Mouse (Mus musculus): ENCODE measurements at regions not wholly inside any gene's neighbourhood (a gene's known extent, or its start where the extent isn't known, plus 50 kb on each side); places are given as distances from the start of the nearest gene placed in this dataset.

GRCm38 (mm10) chr12:12510764-12511163 is 248.8 kb downstream of the Fam49a start:
- in situ Hi-C loops (cut with MboI, MseI), result no loop called here

- in situ Hi-C loops (cut with MboI, MseI), result no loop called here
Measured at GRCm38 (mm10) chr12:12509164-12509937, 247.4 kb downstream of the Fam49a start.

DNA sequence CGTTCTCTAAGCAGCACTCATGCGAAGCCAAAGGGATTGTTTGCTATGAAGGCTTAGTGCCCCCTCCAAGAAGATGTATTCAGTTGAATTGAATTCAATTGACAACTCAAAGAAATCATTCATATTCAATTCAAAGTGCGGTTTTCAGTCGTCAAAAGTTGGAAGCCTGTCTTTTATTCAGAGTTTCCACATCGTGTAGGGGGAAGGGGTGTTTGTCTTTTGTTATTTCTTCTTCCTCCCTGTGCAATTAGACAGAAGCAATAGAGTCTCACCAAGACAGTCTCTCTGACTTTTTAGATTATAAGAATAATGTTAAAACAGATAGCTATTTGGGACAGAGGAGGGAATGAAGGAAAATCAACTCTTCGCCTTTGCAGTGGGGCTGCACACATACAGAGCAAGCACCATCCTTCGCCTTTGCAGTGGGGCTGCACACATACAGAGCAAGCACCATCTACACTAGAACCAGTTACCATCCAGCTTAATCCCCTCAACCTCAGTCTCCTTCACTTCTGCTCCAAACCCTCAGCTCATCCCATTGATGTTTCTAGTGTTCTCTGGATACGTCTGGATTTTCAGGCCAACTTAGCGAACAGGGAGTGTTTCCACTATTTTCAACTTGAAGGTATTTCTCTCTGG is 246.7 kb downstream of the Fam49a start:
- in situ Hi-C loops (cut with MboI, MseI), result no loop called here

DNA sequence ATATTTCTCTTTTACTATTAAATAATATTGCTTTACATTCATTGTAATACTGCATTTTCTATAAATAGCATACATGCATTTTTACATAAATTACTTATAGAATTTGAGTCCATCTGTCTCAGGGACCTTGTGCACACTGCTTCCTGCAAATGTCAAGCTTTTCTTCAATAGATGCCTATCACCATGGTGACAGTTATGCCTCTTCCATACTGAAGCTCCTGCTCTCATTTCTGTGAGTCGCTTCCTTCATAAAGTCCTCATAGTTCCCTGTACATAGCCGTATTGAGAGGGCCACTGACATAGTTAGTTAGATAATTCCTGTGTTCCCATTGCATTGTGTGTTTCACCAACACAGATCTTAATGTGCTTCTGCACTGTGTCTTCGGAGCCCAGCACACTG is 244.7 kb downstream of the Fam49a start:
- in situ Hi-C loops (cut with MboI, MseI), result no loop called here

DNA sequence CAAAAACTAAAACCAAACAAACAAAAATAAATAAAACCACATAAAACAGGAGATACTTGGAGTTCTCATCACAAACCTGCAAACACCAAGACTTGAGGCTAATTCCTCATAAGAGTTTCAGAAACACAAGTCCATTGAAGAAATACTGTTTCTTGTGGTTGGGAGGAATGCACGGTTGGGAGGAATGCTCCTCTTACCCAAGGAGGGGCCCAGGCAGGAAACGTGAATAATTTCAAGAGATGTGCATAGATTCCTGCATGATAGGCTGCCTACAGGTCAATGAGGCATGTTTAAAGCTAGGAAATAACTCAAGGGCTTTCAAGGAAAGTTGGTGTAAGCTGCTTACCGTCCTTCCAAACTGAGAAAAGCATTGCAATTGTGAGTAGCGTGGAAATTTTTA is 243.7 kb downstream of the Fam49a start:
- in situ Hi-C loops (cut with MboI, MseI), result no loop called here

GRCm38 (mm10) chr12:12499903-12500302 is 238.0 kb downstream of the Fam49a start:
- in situ Hi-C loops (cut with MboI, MseI), result no loop called here

DNA sequence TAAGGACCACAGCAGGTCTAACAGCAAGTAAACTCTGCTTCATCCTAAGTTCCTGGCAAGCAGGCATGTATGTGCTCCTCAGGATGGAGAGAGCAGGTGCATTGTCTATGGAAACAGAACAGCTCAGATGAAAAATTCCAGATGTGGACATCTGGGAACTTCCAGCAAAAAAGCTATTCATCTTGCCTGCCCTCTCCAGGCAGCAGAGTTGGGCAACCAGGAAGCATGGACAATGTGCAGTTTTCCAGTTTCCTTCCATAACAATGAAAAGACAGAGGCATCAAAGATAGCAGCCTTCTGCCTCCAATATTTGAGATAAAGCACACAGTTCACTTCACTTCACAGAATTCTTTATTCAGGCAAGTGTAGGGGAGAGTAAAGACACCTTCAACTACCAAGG is 236.7 kb downstream of the Fam49a start:
- in situ Hi-C loops (cut with MboI, MseI), result no loop called here

GRCm38 (mm10) chr12:12497277-12497841 is 235.4 kb downstream of the Fam49a start:
- in situ Hi-C loops (cut with MboI, MseI), result no loop called here

GRCm38 (mm10) chr12:12496593-12497141 is 234.7 kb downstream of the Fam49a start:
- in situ Hi-C loops (cut with MboI, MseI), result no loop called here

DNA sequence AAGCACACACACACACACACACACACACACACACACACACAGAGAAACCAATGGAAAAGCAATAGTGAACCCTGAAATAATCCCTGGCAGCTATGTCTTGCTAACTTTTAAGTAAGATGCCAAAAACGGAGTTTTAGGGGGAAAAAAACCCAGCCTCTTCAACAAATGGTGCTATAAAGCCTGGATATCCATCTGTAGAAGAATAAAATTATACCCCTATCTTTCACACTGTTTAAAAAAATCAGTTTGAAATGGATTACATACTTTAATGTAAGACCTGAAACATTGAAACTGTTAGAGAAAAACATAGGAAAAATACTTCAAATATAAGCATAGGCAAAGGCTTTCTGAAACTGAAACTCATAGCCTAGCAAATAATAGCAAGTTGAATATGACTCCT is 228.2 kb downstream of the Fam49a start:
- in situ Hi-C loops (cut with MboI, MseI), result no loop called here

GRCm38 (mm10) chr12:12488090-12488489 is 226.2 kb downstream of the Fam49a start:
- in situ Hi-C loops (cut with MboI, MseI), result no loop called here

- in situ Hi-C loops (cut with MboI, MseI), result no loop called here
Measured at GRCm38 (mm10) chr12:12486656-12487356, 224.9 kb downstream of the Fam49a start.

DNA sequence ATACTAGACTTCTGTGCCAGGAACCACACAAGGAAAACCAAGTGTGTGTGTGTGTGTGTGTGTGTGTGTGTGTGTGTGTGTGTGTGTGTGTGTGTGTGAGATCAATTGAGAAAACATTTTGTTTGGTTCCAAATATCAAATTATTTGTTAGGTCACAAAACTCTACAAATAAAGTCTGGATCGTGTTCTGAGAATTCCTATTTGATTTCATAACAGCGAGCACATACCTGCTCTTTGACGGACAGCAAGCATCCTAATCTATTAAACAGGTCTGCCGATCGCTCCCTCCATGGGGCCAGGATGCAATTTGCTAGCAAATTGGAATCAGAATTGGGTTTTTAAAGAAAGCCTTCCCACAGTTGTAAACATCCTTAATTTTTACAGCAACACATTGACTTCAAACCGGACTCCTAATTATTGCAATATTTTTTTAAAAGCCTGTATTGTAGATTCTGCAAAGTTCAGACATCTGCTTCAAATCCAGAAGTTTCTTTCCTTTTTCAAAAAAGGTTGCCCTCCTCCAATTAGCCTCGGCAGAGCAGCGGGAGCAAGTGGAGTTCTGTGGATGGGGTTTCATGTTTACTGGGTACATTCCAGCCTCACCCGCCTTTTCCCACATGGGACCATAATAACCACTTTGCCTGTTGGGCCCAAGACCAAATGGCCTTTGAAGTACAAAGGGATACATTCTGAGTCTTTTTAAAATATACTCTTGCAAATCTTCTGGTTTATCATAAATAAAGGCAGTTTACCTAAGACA is 223.2 kb downstream of the Fam49a start:
- in situ Hi-C loops (cut with MboI, MseI), result no loop called here

DNA sequence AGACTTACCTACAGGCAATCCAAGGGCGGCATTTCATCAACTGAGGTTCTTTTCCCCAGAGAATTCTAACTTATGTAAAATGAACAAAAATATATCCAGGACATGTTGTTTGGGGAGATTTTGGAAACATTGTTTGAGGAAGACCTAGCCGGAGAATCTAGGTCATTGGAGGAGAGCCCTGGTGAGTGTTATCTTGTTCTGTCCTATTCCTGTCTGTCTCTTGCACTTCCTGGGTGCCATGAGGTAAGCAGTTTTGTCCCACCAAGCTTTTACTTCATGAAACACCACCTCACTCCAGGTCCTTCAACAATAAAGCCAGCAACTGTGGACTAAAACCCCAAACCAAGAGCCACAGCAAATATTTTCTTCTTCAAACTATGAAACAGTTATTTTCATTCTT is 218.5 kb downstream of the Fam49a start:
- in situ Hi-C loops (cut with MboI, MseI), result no loop called here

DNA sequence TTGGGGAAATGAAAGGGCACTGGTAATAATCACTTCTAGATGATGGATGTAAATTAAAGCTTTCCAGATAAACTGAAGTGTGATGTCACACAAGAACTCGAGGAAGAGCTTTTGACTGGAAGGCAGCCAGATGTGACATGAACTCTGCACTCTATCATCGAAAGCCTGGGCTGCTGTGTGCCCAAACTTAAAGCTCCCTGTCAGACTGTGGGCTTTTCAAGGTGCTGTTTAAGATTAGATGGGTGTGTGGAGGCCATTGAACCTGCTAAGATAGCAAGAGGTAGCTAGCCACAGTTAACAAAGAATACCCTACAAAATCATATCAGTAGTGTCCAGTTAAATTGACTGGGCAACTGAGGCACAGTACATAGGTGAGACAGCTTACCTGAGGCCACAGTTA is 190.1 kb downstream of the Fam49a start:
- in situ Hi-C loops (cut with MboI, MseI), result no loop called here

- in situ Hi-C loops (cut with MboI, MseI), result no loop called here
Measured at GRCm38 (mm10) chr12:12446768-12447167, 184.8 kb downstream of the Fam49a start.

GRCm38 (mm10) chr12:12446281-12446680 is 184.3 kb downstream of the Fam49a start:
- in situ Hi-C loops (cut with MboI, MseI), result no loop called here

DNA sequence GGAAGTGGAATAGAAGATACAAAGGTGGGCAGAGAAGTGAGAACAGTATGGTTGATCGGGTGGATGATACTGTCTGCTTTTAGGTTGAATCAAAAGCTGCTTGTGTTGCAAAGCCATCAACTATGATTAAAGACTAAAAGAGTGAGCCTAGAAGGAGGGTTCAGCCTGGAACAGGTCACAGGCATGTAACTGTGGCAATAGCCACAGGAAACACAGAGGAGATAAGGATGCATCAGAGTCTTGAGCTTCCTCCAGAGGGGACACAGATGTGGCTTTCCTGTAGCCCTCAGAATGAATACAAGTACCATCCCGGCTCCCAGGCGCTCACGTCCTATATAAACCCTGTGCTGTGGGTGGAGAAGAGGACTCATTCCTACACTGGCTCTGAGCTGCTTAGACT is 180.9 kb downstream of the Fam49a start:
- in situ Hi-C loops (cut with MboI, MseI), result no loop called here

- in situ Hi-C loops (cut with MboI, MseI), result no loop called here
Measured at GRCm38 (mm10) chr12:12436379-12436778, 174.4 kb downstream of the Fam49a start.

- in situ Hi-C loops (cut with MboI, MseI), result no loop called here
Measured at GRCm38 (mm10) chr12:12432597-12432996, 170.7 kb downstream of the Fam49a start.
